Mouse (Mus musculus) kidney, adult 2 months (tissue): Measurements from ENCODE around the gene Kmt2b. TPM values are rescaled to one million over a fixed set of nuclear protein-coding genes. Genes with fewer than 3 reads are reported as not detected.

Experiments used
- DNase-seq: peaks from one replicate; pipeline ENCODE4 v3.0.0; 2021
- H3K27ac ChIP-seq: fragments of 200-500 bp; 2 replicates; pipeline ENCODE4 v1.5.1; 2012; ENCODE audit warnings: low read depth, low read length, control low read depth, inconsistent platforms; ENCODE audit not compliant: insufficient read depth
- H3K27me3 ChIP-seq: fragments of 200-500 bp; replicated peaks from 2 replicates; pipeline ENCODE4 v1.6.1; 2012; ENCODE audit warnings: mild to moderate bottlenecking, moderate library complexity, low read length, inconsistent platforms; ENCODE audit not compliant: control insufficient read depth, insufficient read depth
- H3K36me3 ChIP-seq: fragments of 200-500 bp; 2 replicates; pipeline ENCODE4 v1.6.1; 2012; ENCODE audit warnings: mild to moderate bottlenecking, moderate library complexity, low read length, inconsistent platforms; ENCODE audit not compliant: control insufficient read depth, insufficient read depth
- H3K4me1 ChIP-seq: fragments of 200-500 bp; 2 replicates; pipeline ENCODE4 v1.6.1; 2011; ENCODE audit warnings: low read length; ENCODE audit not compliant: control insufficient read depth, insufficient read depth
- H3K4me3 ChIP-seq: fragments of 200-500 bp; 2 replicates; pipeline ENCODE4 v1.5.1; 2011; ENCODE audit warnings: mild to moderate bottlenecking, low read depth, low read length, control low read depth; ENCODE audit not compliant: insufficient read depth
- CTCF ChIP-seq: fragments of 200-500 bp; conservative IDR thresholded peaks from 2 replicates; pipeline ENCODE4 v1.5.1; 2011; ENCODE audit warnings: low read depth, mild to moderate bottlenecking, control low read depth, low read length, moderate library complexity, mixed read lengths; ENCODE audit not compliant: insufficient read depth, insufficient read length
- POLR2A ChIP-seq: fragments of 200-500 bp; IDR thresholded peaks from one replicate; pipeline ENCODE4 v1.6.1; 2011; ENCODE audit warnings: low read depth, low read length, control low read depth
- WGBS: fragments of 180-500 bp; shearing (Covaris S2); methylation state at CpG from one replicate; pipeline ENCODE4 v1.1.7; 2018; 5-methylcytosine and 5-hydroxymethylcytosine counted together
- polyA plus RNA-seq: library from polyadenylated mRNA; depleted of rRNA; stranded (reverse); fragments of >200 nt; gene quantifications from 2 replicates; pipeline ENCODE4 v1.2.3, GENCODE M21; 2012

Kmt2b gene
- polyA plus RNA-seq, 1 experiment, result 26.7 TPM

GRCm38 (mm10) chr7:30553810-30554584 is 34.5 kb downstream of the Kmt2b start:
- Histone ChIP-seq H3K27me3 (no peaks in the 10 kb centered on the region), H3K4me1 (no peaks in the 10 kb centered on the region; the same call in 1 of the 2 replicates), H3K4me3 (no peak overlapping the region), H3K36me3 (no peaks in the 10 kb centered on the region), H3K27ac (no peak overlapping the region)
- TF ChIP-seq CTCF, result no peak
- no peak for TF ChIP-seq POLR2A
- DNase-seq, result no peak
- 82% methylated on average over 22 of the region's 22 CpGs for WGBS

- Histone ChIP-seq H3K27ac (peak overlapping the region; percentile 71), H3K27me3 (no peaks in the 10 kb centered on the region), H3K4me1 (no peaks in the 10 kb centered on the region; the same call in 1 of the 2 replicates), H3K4me3 (peak overlapping the region; percentile 57), H3K36me3 (no peaks in the 10 kb centered on the region)
- DNase-seq, result peak; percentile 59
- under 1% methylated on average over 23 of the region's 23 CpGs for WGBS
- TF ChIP-seq CTCF (no peak), POLR2A (no peak)
Observed at GRCm38 (mm10) chr7:30553021-30553589, 35.4 kb downstream of the Kmt2b start.

GRCm38 (mm10) chr7:30552102-30553020 is 36.2 kb downstream of the Kmt2b start, which contains the start of the genes Hspb6 and Proser3:
TSS of gene Hspb6 (plus strand) at chr7:30552178.
TSS of gene Proser3 (minus strand) at chr7:30552299.
- peak within 1 kb of the TSS; percentile 98 for H3K4me3 ChIP-seq
- peak; percentile 100 for DNase-seq
- H3K4me1 ChIP-seq, result no peaks in the 10 kb centered on the region; the same call in 1 of the 2 replicates
- WGBS, result under 1% methylated on average over 44 of the region's 44 CpGs
- TF ChIP-seq CTCF (no peak), POLR2A (peak; percentile 47)
- no peaks in the 10 kb centered on the region for H3K27me3 ChIP-seq
- no peaks in the 10 kb centered on the region for H3K36me3 ChIP-seq
- peak within 1 kb of the TSS; percentile 99 for H3K27ac ChIP-seq

- Histone ChIP-seq H3K27me3 (no peaks in the 10 kb centered on the region), H3K36me3 (no peaks in the 10 kb centered on the region), H3K4me1 (no peaks in the 10 kb centered on the region; the same call in 1 of the 2 replicates), H3K4me3 (peak overlapping the region; percentile 98), H3K27ac (peak overlapping the region; percentile 99)
- DNase-seq, result no peak
- 2% methylated on average over 10 of the region's 10 CpGs for WGBS
- TF ChIP-seq CTCF (peak; percentile 25; the same call in 1 of the 2 replicates), POLR2A (no peak)
Observed at GRCm38 (mm10) chr7:30551445-30552101, 37.0 kb downstream of the Kmt2b start.

GRCm38 (mm10) chr7:30550603-30551002 is 37.9 kb downstream of the Kmt2b start:
- DNase-seq, result no peak
- H3K27ac ChIP-seq, result no peak overlapping the region
- no peak overlapping the region for H3K4me3 ChIP-seq
- no peaks in the 10 kb centered on the region for H3K27me3 ChIP-seq
- WGBS, result 96% methylated on average over 1 of the region's 1 CpGs
- H3K36me3 ChIP-seq, result no peaks in the 10 kb centered on the region
- TF ChIP-seq CTCF, result no peak
- no peak for TF ChIP-seq POLR2A
- H3K4me1 ChIP-seq, result no peaks in the 10 kb centered on the region; the same call in 1 of the 2 replicates

- Histone ChIP-seq H3K4me3 (no peak overlapping the region), H3K36me3 (no peaks in the 10 kb centered on the region), H3K27ac (no peak overlapping the region), H3K27me3 (no peaks in the 10 kb centered on the region), H3K4me1 (no peaks in the 10 kb centered on the region; the same call in 1 of the 2 replicates)
- WGBS, result 82% methylated on average over 2 of the region's 2 CpGs
- DNase-seq, result no peak
- TF ChIP-seq CTCF (no peak), POLR2A (no peak)
Observed at GRCm38 (mm10) chr7:30549880-30550279, 38.6 kb downstream of the Kmt2b start.
